Mouse (Mus musculus) myocyte (in vitro differentiated cells): ENCODE data around the gene Macrod2.

Experiments
- CEBPB ChIP-seq: IDR thresholded peaks from 2 replicates; pipeline ENCODE4 v1.6.1; 2011; ENCODE audit warnings: mild to moderate bottlenecking, moderate library complexity; ENCODE audit not compliant: poor library complexity, insufficient read depth, severe bottlenecking
- E2F4 ChIP-seq: IDR thresholded peaks from one replicate; pipeline ENCODE4 v1.6.1; 2011; ENCODE audit warnings: mild to moderate bottlenecking, control low read depth, moderate library complexity; ENCODE audit not compliant: insufficient read depth
- MAX ChIP-seq: IDR thresholded peaks from one replicate; pipeline ENCODE4 v1.6.1; 2011; ENCODE audit warnings: low read depth, mild to moderate bottlenecking, control low read depth
- MYOD1 ChIP-seq, 3 experiments: IDR thresholded peaks; one replicate each; pipeline ENCODE4 v1.6.1; 2011; ENCODE audit warnings: control low read depth in 2 of 3, low read depth in 2 of 3, mild to moderate bottlenecking in 2 of 3, moderate library complexity in 1 of 3; ENCODE audit not compliant: insufficient read length in 2 of 3, control insufficient read depth in 1 of 3
- MYOG ChIP-seq, 3 experiments: IDR thresholded peaks; one replicate each; pipeline ENCODE4 v1.6.1; 2011; ENCODE audit warnings: control low read depth in 2 of 3, low read depth in 2 of 3, mild to moderate bottlenecking in 2 of 3; ENCODE audit not compliant: insufficient read length in 2 of 3, control insufficient read depth in 1 of 3, insufficient read depth in 1 of 3
- POLR2A ChIP-seq: IDR thresholded peaks from one replicate; pipeline ENCODE4 v1.6.1; 2011; ENCODE audit warnings: low read depth, mild to moderate bottlenecking, control low read depth, moderate library complexity; ENCODE audit not compliant: insufficient read length
- POLR2AphosphoS2 ChIP-seq: IDR thresholded peaks from one replicate; pipeline ENCODE4 v1.6.1; 2011; ENCODE audit warnings: low read depth, control low read depth; ENCODE audit not compliant: insufficient read length
- REST ChIP-seq: IDR thresholded peaks from one replicate; pipeline ENCODE4 v1.6.1; 2011; ENCODE audit warnings: mild to moderate bottlenecking, control low read depth, moderate library complexity; ENCODE audit not compliant: insufficient read depth, insufficient read length
- SRF ChIP-seq: IDR thresholded peaks from one replicate; pipeline ENCODE4 v1.6.1; 2011; ENCODE audit warnings: low read depth; ENCODE audit not compliant: control insufficient read depth, insufficient read length
- TCF12 ChIP-seq: IDR thresholded peaks from one replicate; pipeline ENCODE4 v1.6.1; 2011; ENCODE audit warnings: mild to moderate bottlenecking, control low read depth; ENCODE audit not compliant: poor library complexity, insufficient read depth, severe bottlenecking
- USF1 ChIP-seq: IDR thresholded peaks from one replicate; pipeline ENCODE4 v1.6.1; 2011; ENCODE audit warnings: low read depth, mild to moderate bottlenecking, control low read depth, moderate library complexity

DNA sequence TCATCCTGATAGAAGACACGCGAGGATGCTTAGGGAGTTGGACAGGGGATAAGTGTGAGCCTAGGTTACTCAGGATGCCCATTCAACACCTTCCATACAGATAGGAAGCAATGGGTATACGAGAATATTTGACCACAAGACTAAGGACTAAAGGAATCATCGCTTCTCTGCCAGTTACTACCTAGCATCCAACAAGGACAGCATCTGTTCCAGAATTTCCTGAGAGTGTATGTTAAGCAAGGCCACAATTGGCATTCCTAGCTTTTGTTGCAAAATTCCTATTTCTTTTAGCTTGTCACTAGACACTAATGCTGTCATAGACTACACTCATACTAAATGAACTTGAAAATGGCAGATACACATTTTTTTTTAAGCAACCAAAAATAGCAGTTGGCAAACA, 269.3 kb downstream of the Macrod2 start:
- TF ChIP-seq MAX: no peak
- TF ChIP-seq MYOD1 (IDR thresholded peaks at IDR 0.05; ENCODE audit: control insufficient read depth in 1 of 3, insufficient read length in 2 of 3, low read depth in 2 of 3): no peak
- TF ChIP-seq POLR2A: no peak
- no peak for TF ChIP-seq TCF12
- TF ChIP-seq USF1: no peak
- TF ChIP-seq REST: no peak
- no peak for TF ChIP-seq E2F4
- TF ChIP-seq POLR2AphosphoS2: no peak
- TF ChIP-seq CEBPB: no peak
- no peak for TF ChIP-seq MYOG (IDR thresholded peaks at IDR 0.05; ENCODE audit: control insufficient read depth in 1 of 3, insufficient read depth in 1 of 3, insufficient read length in 2 of 3, low read depth in 2 of 3)
- no peak for TF ChIP-seq SRF
